Mouse (Mus musculus): ENCODE measurements around the gene BC003965. TPM values are rescaled to one million over a fixed set of nuclear protein-coding genes. Genes with fewer than 3 reads are reported as not detected.
"Not testable (repeated sequence)": the region's sequence is repeated elsewhere in the genome, so short reads cannot be mapped to it uniquely, and the experiment has no call there.

BC003965 gene
- total and polyA plus RNA-seq, 2 experiments from 2014 or later, result 17.9 to 30.3 TPM

DNA sequence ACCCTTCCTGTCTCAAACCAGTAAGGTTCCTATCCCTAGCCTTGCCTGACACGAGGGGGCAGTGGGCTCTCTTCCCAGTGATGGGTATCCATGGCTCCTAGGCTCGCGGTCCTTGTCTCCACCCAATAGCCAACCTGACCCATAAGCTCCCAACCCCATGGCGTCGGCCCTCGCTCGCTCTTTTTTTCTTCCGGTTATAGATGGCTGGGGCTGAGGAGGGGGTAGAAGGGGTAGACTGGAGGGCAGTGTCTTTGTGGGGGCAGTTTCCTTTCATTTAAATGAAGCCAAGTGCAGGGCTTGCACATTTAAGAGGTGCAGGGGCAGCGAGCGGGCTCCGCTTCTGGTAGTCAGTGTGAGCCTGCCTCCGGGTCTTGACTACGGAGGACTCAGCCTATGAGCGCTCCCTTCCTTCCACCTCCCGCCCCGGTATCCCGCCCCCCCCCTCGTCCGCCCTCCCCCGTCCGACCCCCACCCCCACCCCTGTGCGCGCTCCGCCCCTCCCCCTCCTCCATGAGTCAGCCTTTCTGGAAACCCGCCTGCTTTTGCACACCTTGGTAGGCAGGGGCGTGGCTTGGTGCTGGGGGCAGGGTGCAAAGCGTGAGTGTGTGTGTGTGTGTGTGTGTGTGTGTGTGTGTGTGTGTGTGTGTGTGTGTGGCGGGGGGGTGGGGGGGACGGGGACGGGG is 37.6 kb downstream of the BC003965 start:
- DNase-seq (ENCODE audit: low spot score) (peak; percentile 67), ATAC-seq (ENCODE audit: low FRiP score) (peak; percentile 83)
- peak overlapping the region; percentile 67 for H3K27ac ChIP-seq (ENCODE audit: low read depth, low read length)
- H3K4me3 ChIP-seq (ENCODE audit: low read depth, low read length), result peak overlapping the region; percentile 34
- H3K9ac ChIP-seq (replicated peaks; ENCODE audit: low read length, poor library complexity, severe bottlenecking), result peak overlapping the region; percentile 65
- H3K36me3 ChIP-seq (ENCODE audit: insufficient read depth, low read length), result peaks cover 37% of the 10 kb centered on the region
- no peaks in the 10 kb centered on the region for H3K27me3 ChIP-seq (ENCODE audit: insufficient read depth, low read length)
- peak; percentile 47 for TF ChIP-seq CTCF (IDR thresholded peaks at IDR 0.05)
- H3K4me1 ChIP-seq (ENCODE audit: insufficient read depth, low read length), result peaks cover 5% of the 10 kb centered on the region; the same call in 1 of the 2 replicates
- 2% methylated on average over 24 of the region's 30 CpGs for WGBS
- no peaks in the 10 kb centered on the region for H3K9me3 ChIP-seq (ENCODE audit: low read length)
- H3K4me2 ChIP-seq (ENCODE audit: low read depth, low read length, poor library complexity, severe bottlenecking), result peak overlapping the region; percentile 64

DNA sequence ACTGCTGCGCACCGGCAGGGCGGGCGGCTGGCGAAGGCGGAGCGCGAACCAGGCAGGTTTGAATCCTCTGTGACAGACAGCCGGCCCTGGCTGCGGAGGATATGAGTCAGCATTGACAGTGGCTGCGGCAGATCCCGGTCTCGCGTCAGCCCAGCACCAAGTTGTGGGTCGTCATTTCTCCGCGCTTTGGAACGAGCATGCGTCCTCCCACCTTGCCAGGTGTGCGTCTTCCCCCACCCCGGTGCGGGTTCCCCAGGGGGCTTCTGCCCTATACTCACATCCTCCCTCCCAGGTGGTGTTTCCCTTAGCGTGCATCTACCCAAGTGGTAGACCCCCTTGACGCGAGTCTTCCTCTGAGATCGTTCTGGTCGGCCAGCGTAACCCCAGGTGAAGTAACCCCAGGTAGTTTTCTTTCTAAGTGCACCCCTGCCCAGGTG is 38.2 kb downstream of the BC003965 start:
- H3K4me1 ChIP-seq (ENCODE audit: insufficient read depth, low read length); H3K27me3 ChIP-seq (ENCODE audit: insufficient read depth, low read length); H3K9me3 ChIP-seq (ENCODE audit: low read length): not testable (repeated sequence)
- DNase-seq (ENCODE audit: low spot score) (peak; percentile 19), ATAC-seq (ENCODE audit: low FRiP score) (peak; percentile 95)
- Histone ChIP-seq H3K36me3 (ENCODE audit: insufficient read depth, low read length) (peaks cover 38% of the 10 kb centered on the region), H3K4me3 (ENCODE audit: low read depth, low read length) (peak overlapping the region; percentile 35), H3K27ac (ENCODE audit: low read depth, low read length) (peak overlapping the region; percentile 70), H3K4me2 (ENCODE audit: low read depth, low read length, poor library complexity, severe bottlenecking) (peak overlapping the region; percentile 64), H3K9ac (replicated peaks; ENCODE audit: low read length, poor library complexity, severe bottlenecking) (peak overlapping the region; percentile 55)
- 13% methylated on average over 11 of the region's 28 CpGs for WGBS

DNA sequence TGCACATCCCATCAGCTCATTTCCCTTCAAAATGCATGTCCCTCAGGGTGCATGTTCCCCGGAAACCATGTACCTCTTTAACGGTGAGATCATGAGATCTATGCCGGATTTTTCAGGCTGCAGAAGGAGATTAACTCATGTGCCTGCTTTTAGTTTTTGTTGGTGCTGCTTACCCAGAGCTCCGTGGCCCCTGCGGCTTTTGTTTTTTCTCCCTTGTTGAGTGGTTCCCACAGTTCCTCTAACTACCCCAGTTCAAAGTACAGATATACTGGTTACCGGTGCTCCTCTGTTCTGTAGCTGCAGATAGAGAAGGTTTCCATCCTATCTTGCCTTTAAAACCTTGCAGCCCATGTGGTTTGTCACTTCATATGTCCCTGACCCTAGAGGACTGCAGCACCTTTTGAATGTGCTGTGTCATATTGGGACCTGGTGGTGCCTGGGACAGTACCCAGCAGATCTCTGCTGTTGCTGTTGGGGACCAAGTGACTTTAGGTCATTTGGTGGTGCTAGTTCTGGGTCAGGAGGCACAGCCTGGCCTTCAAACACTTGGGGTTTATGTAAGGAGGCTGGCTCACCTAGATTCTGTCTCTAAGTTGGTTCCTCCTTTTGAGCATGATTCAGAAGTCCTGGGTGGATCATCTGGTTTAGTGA is 38.7 kb downstream of the BC003965 start:
- Histone ChIP-seq H3K9ac (replicated peaks; ENCODE audit: low read length, poor library complexity, severe bottlenecking) (peak overlapping the region; percentile 55), H3K4me1 (ENCODE audit: insufficient read depth, low read length) (peaks cover 5% of the 10 kb centered on the region; the same call in 1 of the 2 replicates), H3K36me3 (ENCODE audit: insufficient read depth, low read length) (peaks cover 36% of the 10 kb centered on the region), H3K9me3 (ENCODE audit: low read length) (no peaks in the 10 kb centered on the region), H3K4me3 (ENCODE audit: low read depth, low read length) (peak overlapping the region; percentile 35), H3K4me2 (ENCODE audit: low read depth, low read length, poor library complexity, severe bottlenecking) (peak overlapping the region; percentile 49), H3K27ac (ENCODE audit: low read depth, low read length) (peak overlapping the region; percentile 70), H3K27me3 (ENCODE audit: insufficient read depth, low read length) (no peaks in the 10 kb centered on the region)
- TF ChIP-seq CTCF (IDR thresholded peaks at IDR 0.05), result no peak
- ATAC-seq (ENCODE audit: low FRiP score) (no peak), DNase-seq (ENCODE audit: low spot score) (no peak)
- WGBS, result 37% methylated on average over 6 of the region's 6 CpGs

DNA sequence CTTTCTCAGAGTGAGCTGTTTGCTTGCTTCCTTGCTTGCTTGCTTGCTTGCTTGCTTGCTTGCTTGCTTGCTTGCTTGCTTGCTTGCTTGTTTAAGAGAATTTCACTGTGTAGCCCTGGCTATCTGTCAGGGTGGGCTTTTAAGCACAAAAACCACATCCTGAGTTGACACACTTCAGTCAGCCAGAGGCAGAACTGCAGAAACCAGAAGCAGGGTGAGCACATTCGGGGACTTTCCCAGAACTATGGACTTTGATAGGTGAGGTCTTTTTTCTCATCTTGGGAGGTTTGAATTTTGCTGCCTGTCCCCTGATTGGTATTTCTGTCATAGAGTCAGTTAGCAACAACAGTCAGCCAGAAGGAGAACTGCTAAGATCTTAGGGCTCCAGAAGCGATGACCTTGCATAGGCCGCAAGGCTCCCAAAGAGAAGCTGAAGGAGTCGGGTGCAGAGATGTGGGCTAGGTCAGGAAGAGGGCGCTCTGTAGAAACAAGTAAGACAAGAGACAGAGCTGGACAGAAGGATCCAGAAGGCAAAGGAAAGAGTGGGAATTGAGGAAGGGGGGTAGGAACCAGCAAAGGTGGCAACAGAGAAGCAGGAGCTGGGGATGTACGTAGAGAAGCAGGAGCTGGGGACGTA is 40.4 kb downstream of the BC003965 start:
- ATAC-seq (ENCODE audit: low FRiP score) (no peak), DNase-seq (ENCODE audit: low spot score) (no peak)
- 85% methylated on average over 7 of the region's 7 CpGs for WGBS
- Histone ChIP-seq H3K9ac (replicated peaks; ENCODE audit: low read length, poor library complexity, severe bottlenecking) (no peak overlapping the region), H3K4me3 (ENCODE audit: low read depth, low read length) (no peak overlapping the region), H3K4me2 (ENCODE audit: low read depth, low read length, poor library complexity, severe bottlenecking) (no peak overlapping the region), H3K27me3 (ENCODE audit: insufficient read depth, low read length) (no peaks in the 10 kb centered on the region), H3K4me1 (ENCODE audit: insufficient read depth, low read length) (peaks cover 5% of the 10 kb centered on the region; the same call in 1 of the 2 replicates), H3K9me3 (ENCODE audit: low read length) (no peaks in the 10 kb centered on the region), H3K27ac (ENCODE audit: low read depth, low read length) (no peak overlapping the region), H3K36me3 (ENCODE audit: insufficient read depth, low read length) (peaks cover 36% of the 10 kb centered on the region)
- no peak for TF ChIP-seq CTCF (IDR thresholded peaks at IDR 0.05)

DNA sequence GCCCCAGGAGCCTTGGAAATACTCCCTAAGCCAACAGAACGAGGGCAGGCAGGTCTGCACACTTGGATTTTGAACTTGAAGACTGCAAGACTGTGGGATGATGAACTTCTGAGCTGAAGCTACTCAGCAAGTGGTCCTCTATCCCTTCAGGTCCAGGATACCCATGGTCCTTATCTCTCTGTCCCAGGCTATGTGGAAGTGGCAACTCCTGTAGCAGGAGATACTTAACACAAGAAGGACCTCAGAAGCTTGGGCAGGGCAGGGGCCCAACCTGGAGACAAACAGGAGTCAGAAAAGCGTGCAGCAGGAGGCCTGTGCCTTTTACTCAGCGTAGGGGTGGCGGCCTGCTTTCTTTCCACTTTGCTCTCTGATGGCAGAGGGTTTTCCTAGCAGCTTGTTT is 41.3 kb downstream of the BC003965 start:
- TF ChIP-seq CTCF (IDR thresholded peaks at IDR 0.05), result no peak
- WGBS, result 87% methylated on average over 4 of the region's 4 CpGs

DNA sequence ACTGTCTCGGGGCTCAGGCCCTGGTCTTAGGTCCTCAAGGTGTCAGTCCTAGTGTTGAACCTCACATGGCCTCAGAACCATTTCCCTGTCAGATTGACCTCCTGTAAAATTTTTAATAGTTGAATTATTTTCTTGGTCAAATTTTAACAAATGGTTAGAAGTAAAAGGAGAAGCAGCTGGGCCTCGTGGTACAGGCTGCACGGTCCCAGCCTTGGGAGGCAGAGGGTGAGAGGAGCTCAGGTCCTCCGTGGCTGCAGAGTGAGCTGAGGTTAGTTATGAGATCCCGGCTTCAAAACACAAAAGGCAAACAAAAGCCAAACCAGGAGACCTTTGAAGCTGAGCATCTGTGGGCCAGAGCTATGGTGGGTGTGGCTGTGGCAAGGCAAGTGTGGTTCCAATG is 43.6 kb downstream of the BC003965 start:
- H3K27me3 ChIP-seq (ENCODE audit: insufficient read depth, low read length), result no peaks in the 10 kb centered on the region
- H3K4me2 ChIP-seq (ENCODE audit: low read depth, low read length, poor library complexity, severe bottlenecking), result no peak overlapping the region
- no peaks in the 10 kb centered on the region for H3K4me1 ChIP-seq (ENCODE audit: insufficient read depth, low read length)
- WGBS, result 88% methylated on average over 5 of the region's 5 CpGs
- TF ChIP-seq CTCF (IDR thresholded peaks at IDR 0.05), result no peak
- H3K4me3 ChIP-seq (ENCODE audit: low read depth, low read length), result no peak overlapping the region
- DNase-seq (ENCODE audit: low spot score) (no peak), ATAC-seq (ENCODE audit: low FRiP score) (no peak)
- peaks cover 48% of the 10 kb centered on the region for H3K36me3 ChIP-seq (ENCODE audit: insufficient read depth, low read length)
- no peak overlapping the region for H3K9ac ChIP-seq (replicated peaks; ENCODE audit: low read length, poor library complexity, severe bottlenecking)
- H3K9me3 ChIP-seq (ENCODE audit: low read length), result no peaks in the 10 kb centered on the region
- no peak overlapping the region for H3K27ac ChIP-seq (ENCODE audit: low read depth, low read length)

More for the DNA sequence above, 41.3 kb downstream of the BC003965 start:
- no peak for ATAC-seq (ENCODE audit: low FRiP score)
- no peaks in the 10 kb centered on the region for H3K27me3 ChIP-seq (ENCODE audit: insufficient read depth, low read length)
- no peaks in the 10 kb centered on the region for H3K9me3 ChIP-seq (ENCODE audit: low read length)
- H3K27ac ChIP-seq (ENCODE audit: low read depth, low read length), result no peak overlapping the region
- H3K36me3 ChIP-seq (ENCODE audit: insufficient read depth, low read length), result peaks cover 40% of the 10 kb centered on the region
- no peak overlapping the region for H3K4me3 ChIP-seq (ENCODE audit: low read depth, low read length)
- no peak overlapping the region for H3K9ac ChIP-seq (replicated peaks; ENCODE audit: low read length, poor library complexity, severe bottlenecking)
- peaks cover 5% of the 10 kb centered on the region; the same call in 1 of the 2 replicates for H3K4me1 ChIP-seq (ENCODE audit: insufficient read depth, low read length)
- no peak overlapping the region for H3K4me2 ChIP-seq (ENCODE audit: low read depth, low read length, poor library complexity, severe bottlenecking)
- DNase-seq (ENCODE audit: low spot score), result no peak

DNA sequence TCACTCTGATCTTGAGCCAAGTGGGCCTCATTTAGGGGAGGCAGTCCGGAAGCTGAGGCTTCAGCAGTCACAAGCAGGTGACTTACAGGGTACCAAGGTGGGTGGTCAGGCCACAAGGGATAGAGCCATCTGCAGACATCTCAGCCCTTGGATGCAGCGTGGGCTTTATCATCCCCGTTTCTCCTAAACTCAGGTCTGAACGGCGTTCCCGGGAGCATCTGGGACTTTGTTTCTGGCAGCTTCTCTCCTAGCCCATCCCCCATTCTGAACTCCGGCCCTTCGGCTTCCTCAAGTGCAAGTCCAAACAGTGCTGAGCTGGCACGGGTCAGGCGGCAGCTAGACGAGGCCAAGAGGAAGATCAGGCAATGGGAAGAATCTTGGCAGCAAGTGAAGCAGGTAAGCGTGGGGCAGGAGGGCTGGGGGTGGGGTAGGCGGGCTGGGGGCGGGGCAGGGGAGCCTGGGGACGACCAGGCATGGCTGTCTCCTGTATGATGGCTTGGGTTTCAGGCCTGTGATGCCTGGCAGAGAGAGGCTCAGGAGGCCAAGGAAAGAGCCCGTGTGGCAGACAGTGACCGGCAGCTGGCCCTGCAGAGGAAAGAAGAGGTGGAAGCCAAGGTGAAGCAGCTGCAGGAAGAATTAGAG is 45.8 kb downstream of the BC003965 start:
- not testable (repeated sequence) for H3K9ac ChIP-seq (replicated peaks; ENCODE audit: low read length, poor library complexity, severe bottlenecking); H3K27me3 ChIP-seq (ENCODE audit: insufficient read depth, low read length); H3K4me2 ChIP-seq (ENCODE audit: low read depth, low read length, poor library complexity, severe bottlenecking); DNase-seq (ENCODE audit: low spot score); H3K9me3 ChIP-seq (ENCODE audit: low read length); ATAC-seq (ENCODE audit: low FRiP score); H3K4me1 ChIP-seq (ENCODE audit: insufficient read depth, low read length); H3K4me3 ChIP-seq (ENCODE audit: low read depth, low read length); H3K27ac ChIP-seq (ENCODE audit: low read depth, low read length)
- WGBS, result 78% methylated on average over 16 of the region's 17 CpGs
- peaks cover 54% of the 10 kb centered on the region for H3K36me3 ChIP-seq (ENCODE audit: insufficient read depth, low read length)
